Mouse (Mus musculus): ENCODE measurements at regions not wholly inside any gene's neighbourhood (a gene's known extent, or its start where the extent isn't known, plus 50 kb on each side); places are given as distances from the start of the nearest gene placed in this dataset.

DNA sequence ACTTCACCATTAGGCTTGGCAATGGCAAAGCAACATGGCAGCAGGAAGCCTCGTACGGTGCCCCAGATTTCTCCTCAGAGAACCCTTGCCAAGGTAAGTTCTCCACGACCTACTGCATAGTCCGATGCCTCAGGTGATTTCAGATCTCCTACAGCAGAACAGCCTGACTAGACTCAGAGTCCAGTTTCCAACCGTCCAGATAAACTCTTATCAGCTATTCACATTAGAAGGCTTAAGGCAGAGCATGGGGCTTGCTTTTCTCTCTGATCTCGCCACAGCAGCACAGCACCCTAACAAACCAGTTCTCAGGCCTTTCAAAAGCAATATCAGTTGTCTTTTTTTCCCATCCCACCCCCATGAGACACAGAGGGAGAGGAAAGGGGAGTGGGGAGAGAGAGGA, 174.9 kb upstream of the Nfe2l3 start:
- 86% methylated on average over 6 of the region's 6 CpGs for WGBS
- H3K27ac ChIP-seq (ENCODE audit: insufficient read depth, low read depth, low read length) = no peak overlapping the region
- H3K4me1 ChIP-seq (ENCODE audit: control insufficient read depth, insufficient read depth, low read length) = no peaks in the 10 kb centered on the region
- TF ChIP-seq CTCF (IDR thresholded peaks at IDR 0.05; ENCODE audit: insufficient read depth, low read depth, low read length) (no peak), POLR2A (IDR thresholded peaks at IDR 0.05; ENCODE audit: insufficient read depth, low read depth, low read length) (no peak)
- H3K4me3 ChIP-seq (ENCODE audit: insufficient read depth, low read depth, low read length) = no peak overlapping the region

DNA sequence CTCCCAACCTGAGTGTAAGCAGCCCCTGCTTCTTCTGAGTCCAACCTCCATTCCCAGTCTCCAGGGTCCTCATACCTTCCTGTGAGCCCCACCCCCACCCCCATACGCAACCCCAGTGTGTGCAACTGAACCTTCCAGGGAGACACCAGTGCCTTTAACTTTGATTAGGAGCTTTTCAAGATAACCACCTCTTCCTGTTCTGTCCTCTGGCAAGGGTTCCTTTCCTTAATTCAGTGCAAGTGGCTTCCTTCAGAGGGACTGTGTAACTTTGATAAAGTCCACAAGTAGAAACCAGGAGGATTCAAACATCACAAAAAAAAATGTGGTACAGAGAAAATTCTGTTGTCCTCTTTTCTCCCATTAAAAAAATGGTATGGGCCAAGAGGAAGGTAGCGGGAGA, 174.2 kb upstream of the Nfe2l3 start:
- no peak overlapping the region for H3K27ac ChIP-seq (ENCODE audit: insufficient read depth, low read depth, low read length)
- whole genome bisulfite sequencing = 94% methylated on average over 2 of the region's 2 CpGs
- H3K4me3 ChIP-seq (ENCODE audit: insufficient read depth, low read depth, low read length) = no peak overlapping the region
- no peak for TF ChIP-seq CTCF (IDR thresholded peaks at IDR 0.05; ENCODE audit: insufficient read depth, low read depth, low read length)
- no peak for TF ChIP-seq POLR2A (IDR thresholded peaks at IDR 0.05; ENCODE audit: insufficient read depth, low read depth, low read length)
- H3K4me1 ChIP-seq (ENCODE audit: control insufficient read depth, insufficient read depth, low read length) = no peaks in the 10 kb centered on the region

DNA sequence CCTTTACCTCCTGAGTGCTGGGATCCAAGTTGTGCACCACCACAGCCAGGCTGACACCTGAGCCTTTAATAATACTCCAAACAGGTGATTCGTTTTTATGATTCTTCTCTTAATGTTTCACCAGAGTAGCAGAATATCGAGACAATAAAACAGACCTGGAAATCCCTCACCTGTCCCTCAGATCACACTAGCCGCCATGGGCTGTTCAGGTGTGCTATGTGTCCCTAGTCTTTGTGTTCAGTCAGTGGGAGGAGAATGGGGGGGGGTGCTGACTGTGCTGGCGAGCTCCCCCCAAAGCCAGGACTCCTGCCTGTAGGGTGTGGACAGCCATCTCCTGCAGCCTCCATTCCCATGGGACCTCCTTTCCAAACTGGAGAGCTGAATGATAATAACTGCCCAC, 168.9 kb upstream of the Nfe2l3 start:
- H3K27ac ChIP-seq (ENCODE audit: insufficient read depth, low read depth, low read length) = no peak overlapping the region
- WGBS = 84% methylated on average over 4 of the region's 4 CpGs
- H3K4me3 ChIP-seq (ENCODE audit: insufficient read depth, low read depth, low read length) = no peak overlapping the region

DNA sequence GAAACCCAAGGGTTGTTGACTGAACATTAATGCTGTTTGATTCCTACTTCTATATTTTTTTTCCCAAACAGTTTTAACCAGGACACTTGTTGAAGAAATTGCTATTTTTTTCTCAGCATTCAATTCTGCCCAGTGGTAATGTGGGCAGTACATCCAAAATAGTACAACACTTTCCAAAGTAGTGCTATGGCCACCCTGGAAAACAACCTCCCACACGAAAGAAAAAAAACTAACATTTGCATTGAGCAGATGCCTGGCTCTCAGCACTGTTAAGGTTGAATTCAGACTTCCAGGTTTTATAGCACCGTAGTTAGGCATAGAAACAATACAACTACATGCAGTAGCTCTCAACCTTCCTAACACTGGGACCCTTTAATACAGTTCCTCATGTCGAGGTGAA, 167.1 kb upstream of the Nfe2l3 start:
- 74% methylated on average over 3 of the region's 3 CpGs for WGBS
- H3K4me3 ChIP-seq (ENCODE audit: insufficient read depth, low read depth, low read length) = no peak overlapping the region
- no peak overlapping the region for H3K27ac ChIP-seq (ENCODE audit: insufficient read depth, low read depth, low read length)
- peaks cover 7% of the 10 kb centered on the region for H3K4me1 ChIP-seq (ENCODE audit: control insufficient read depth, insufficient read depth, low read length)
- TF ChIP-seq CTCF (IDR thresholded peaks at IDR 0.05; ENCODE audit: insufficient read depth, low read depth, low read length) (no peak), POLR2A (IDR thresholded peaks at IDR 0.05; ENCODE audit: insufficient read depth, low read depth, low read length) (no peak)

More for the DNA sequence above, 168.9 kb upstream of the Nfe2l3 start:
- TF ChIP-seq CTCF (IDR thresholded peaks at IDR 0.05; ENCODE audit: insufficient read depth, low read depth, low read length) = no peak
- TF ChIP-seq POLR2A (IDR thresholded peaks at IDR 0.05; ENCODE audit: insufficient read depth, low read depth, low read length) = no peak
- no peaks in the 10 kb centered on the region for H3K4me1 ChIP-seq (ENCODE audit: control insufficient read depth, insufficient read depth, low read length)

DNA sequence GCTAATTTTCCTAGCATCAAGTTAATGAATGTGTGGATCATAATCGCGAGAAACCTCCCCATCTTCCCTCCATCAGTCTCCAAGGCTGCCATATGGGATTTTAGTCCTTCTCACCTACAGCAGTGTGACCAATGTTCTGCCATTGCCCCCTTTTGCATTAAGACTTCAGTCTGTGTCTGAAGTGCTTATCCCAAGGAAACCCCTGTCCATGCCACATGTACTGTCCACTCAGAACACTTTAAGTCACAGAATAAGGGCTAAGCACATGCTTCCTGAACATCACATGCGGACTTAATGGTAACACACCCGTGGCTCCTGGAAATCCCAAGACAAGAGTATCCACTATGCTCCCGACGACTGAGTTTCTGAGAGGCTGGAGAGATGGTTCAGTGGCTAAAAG, 165.7 kb upstream of the Nfe2l3 start:
- 91% methylated on average over 6 of the region's 6 CpGs for WGBS
- Histone ChIP-seq H3K27ac (ENCODE audit: insufficient read depth, low read depth, low read length) (no peak overlapping the region), H3K4me3 (ENCODE audit: insufficient read depth, low read depth, low read length) (no peak overlapping the region), H3K4me1 (ENCODE audit: control insufficient read depth, insufficient read depth, low read length) (peaks cover 13% of the 10 kb centered on the region)
- TF ChIP-seq CTCF (IDR thresholded peaks at IDR 0.05; ENCODE audit: insufficient read depth, low read depth, low read length) = no peak
- TF ChIP-seq POLR2A (IDR thresholded peaks at IDR 0.05; ENCODE audit: insufficient read depth, low read depth, low read length) = no peak

DNA sequence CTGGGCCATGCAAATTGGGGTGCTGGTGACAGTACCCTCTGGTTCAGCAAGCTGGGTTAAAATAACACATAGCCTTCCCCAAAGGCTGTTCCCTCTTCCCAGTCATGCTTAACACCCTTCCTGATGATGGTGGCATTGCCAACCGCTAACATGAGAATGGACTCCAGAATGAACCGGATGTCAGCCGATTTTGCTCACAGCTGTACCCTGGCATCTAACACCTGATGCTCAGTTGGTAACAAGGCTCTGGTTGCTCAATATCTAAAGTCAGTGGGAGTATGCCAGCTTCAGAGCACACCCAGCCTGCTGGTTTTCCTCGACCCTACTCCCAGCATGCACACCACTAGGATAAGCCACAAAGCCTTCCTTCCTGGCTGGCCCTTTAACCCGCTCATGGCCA, 164.6 kb upstream of the Nfe2l3 start:
- H3K4me3 ChIP-seq (ENCODE audit: insufficient read depth, low read depth, low read length) = no peak overlapping the region
- WGBS = 91% methylated on average over 5 of the region's 5 CpGs
- H3K4me1 ChIP-seq (ENCODE audit: control insufficient read depth, insufficient read depth, low read length) = peaks cover 13% of the 10 kb centered on the region
- TF ChIP-seq POLR2A (IDR thresholded peaks at IDR 0.05; ENCODE audit: insufficient read depth, low read depth, low read length) (no peak), CTCF (IDR thresholded peaks at IDR 0.05; ENCODE audit: insufficient read depth, low read depth, low read length) (no peak)
- no peak overlapping the region for H3K27ac ChIP-seq (ENCODE audit: insufficient read depth, low read depth, low read length)

DNA sequence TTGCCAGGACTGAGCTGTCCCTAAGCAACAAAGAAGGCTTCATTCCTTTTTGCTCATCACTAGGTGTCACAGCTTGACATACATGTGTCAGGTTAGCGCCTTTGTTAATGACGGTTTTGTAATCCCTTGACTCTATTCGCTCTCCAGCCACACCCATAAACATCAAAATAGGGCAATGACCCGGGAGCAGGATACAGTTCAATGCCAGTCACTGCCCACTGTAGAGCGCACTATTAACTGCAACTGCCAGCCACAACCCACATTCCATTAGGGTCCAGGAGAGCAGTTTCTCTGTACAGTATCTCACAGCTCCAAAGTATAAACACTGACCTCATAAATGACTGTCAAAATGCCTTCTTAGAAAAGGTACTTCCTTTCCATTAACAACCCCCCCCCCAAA, 163.5 kb upstream of the Nfe2l3 start:
- H3K4me1 ChIP-seq (ENCODE audit: control insufficient read depth, insufficient read depth, low read length) = peaks cover 13% of the 10 kb centered on the region
- WGBS = 86% methylated on average over 5 of the region's 5 CpGs
- no peak overlapping the region for H3K4me3 ChIP-seq (ENCODE audit: insufficient read depth, low read depth, low read length)
- H3K27ac ChIP-seq (ENCODE audit: insufficient read depth, low read depth, low read length) = no peak overlapping the region
- TF ChIP-seq POLR2A (IDR thresholded peaks at IDR 0.05; ENCODE audit: insufficient read depth, low read depth, low read length) (no peak), CTCF (IDR thresholded peaks at IDR 0.05; ENCODE audit: insufficient read depth, low read depth, low read length) (no peak)

DNA sequence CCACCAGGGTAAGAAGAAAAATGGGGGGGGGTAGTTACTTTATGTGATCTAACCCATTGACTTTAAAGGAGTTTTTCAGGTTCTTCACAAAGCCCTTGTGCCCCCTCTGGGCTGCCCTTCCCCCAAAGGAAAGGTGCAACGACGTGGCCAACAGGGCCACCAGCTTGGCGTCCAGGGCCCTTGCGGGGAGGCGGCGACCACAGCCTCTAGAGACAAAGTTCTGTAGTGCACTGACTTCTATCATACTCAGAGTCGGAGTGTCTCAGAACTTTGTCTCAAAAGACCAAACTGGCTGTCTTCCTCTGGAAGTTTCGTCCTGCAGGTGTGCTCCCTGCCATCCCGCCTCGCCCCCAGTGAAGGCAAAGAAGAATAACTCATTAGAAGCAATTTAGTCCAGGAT, 162.9 kb upstream of the Nfe2l3 start:
- 46% methylated on average over 10 of the region's 10 CpGs for WGBS
- Histone ChIP-seq H3K27ac (ENCODE audit: insufficient read depth, low read depth, low read length) (no peak overlapping the region), H3K4me3 (ENCODE audit: insufficient read depth, low read depth, low read length) (no peak overlapping the region), H3K4me1 (ENCODE audit: control insufficient read depth, insufficient read depth, low read length) (peaks cover 13% of the 10 kb centered on the region)
- TF ChIP-seq CTCF (IDR thresholded peaks at IDR 0.05; ENCODE audit: insufficient read depth, low read depth, low read length) (no peak), POLR2A (IDR thresholded peaks at IDR 0.05; ENCODE audit: insufficient read depth, low read depth, low read length) (no peak)

DNA sequence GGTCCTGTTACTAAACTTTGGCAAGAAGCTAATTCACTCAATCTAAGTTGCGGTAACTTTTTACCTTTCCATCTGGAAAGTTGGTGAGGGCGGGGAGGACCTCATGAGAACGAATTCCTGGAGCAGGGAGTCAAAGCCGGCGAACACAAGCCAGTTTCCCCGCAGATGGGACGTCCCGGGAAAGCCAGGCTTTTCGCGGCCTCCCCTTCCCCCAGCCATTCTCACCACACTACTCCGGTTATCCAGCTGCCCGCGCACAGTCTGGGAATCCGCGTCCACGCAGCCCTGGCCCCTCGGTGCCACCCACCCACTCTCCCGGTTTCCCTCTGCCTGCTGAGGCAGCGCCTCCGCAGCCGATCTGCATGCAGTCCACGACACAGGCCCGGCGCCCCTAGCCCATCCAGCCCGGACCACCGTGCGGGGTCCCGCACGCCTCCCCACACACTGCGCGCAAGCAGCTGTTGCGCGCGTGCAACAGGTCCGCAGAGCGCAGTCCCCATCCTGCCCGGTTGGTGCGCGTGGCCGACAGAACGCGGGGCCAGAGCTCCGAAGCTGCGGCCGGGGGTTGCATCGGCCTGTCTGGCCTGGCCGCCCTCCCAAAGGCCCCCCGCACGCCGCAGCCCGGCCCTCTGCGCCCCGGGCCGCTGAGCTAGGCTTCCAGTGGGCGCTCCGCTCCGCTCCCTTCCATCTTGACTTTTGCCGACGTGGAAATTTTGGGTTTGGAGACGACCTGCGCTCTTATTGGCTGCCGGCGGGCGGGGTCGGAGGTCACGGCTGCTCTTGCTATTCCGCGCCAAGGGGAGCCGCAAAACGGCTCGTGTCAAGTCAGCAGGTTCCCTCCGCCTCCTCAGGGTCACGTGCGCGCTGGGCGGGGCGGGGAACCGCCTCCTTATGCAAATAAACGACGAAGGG, 162.0 kb upstream of the Nfe2l3 start:
- Histone ChIP-seq H3K27ac (ENCODE audit: insufficient read depth, low read depth, low read length) (no peak overlapping the region), H3K4me1 (ENCODE audit: control insufficient read depth, insufficient read depth, low read length) (peaks cover 13% of the 10 kb centered on the region), H3K4me3 (ENCODE audit: insufficient read depth, low read depth, low read length) (peak overlapping the region; percentile 45)
- TF ChIP-seq CTCF (IDR thresholded peaks at IDR 0.05; ENCODE audit: insufficient read depth, low read depth, low read length) (no peak), POLR2A (IDR thresholded peaks at IDR 0.05; ENCODE audit: insufficient read depth, low read depth, low read length) (no peak)
- WGBS = under 1% methylated on average over 80 of the region's 80 CpGs
